Mouse (Mus musculus): ENCODE data around the gene Olfml1.

Gene Olfml1

GRCm38 (mm10) chr7:107594325-107594856 is 27.1 kb downstream of the Olfml1 start:
- ATAC-seq (ENCODE audit: insufficient number of reproducible peaks, low FRiP score, low TSS enrichment): peak; percentile 63; the same call in 1 of the 2 replicates

GRCm38 (mm10) chr7:107594857-107595402 is 27.7 kb downstream of the Olfml1 start, which contains the start of gene Ppfibp2:
Gene Ppfibp2, plus strand, starts transcription at chr7:107595207.
- ATAC-seq (ENCODE audit: insufficient number of reproducible peaks, low FRiP score, low TSS enrichment): peak; percentile 88

GRCm38 (mm10) chr7:107595426-107595825 is 28.2 kb downstream of the Olfml1 start:
- no peak for ATAC-seq (ENCODE audit: insufficient number of reproducible peaks, low FRiP score, low TSS enrichment)

GRCm38 (mm10) chr7:107596753-107597152 is 29.5 kb downstream of the Olfml1 start:
- ATAC-seq (ENCODE audit: insufficient number of reproducible peaks, low FRiP score, low TSS enrichment): no peak

GRCm38 (mm10) chr7:107597956-107598355 is 30.7 kb downstream of the Olfml1 start:
- ATAC-seq (ENCODE audit: insufficient number of reproducible peaks, low FRiP score, low TSS enrichment): no peak

GRCm38 (mm10) chr7:107600651-107601050 is 33.4 kb downstream of the Olfml1 start:
- no peak for ATAC-seq (ENCODE audit: insufficient number of reproducible peaks, low FRiP score, low TSS enrichment)

GRCm38 (mm10) chr7:107602505-107602904 is 35.3 kb downstream of the Olfml1 start:
- no peak for ATAC-seq (ENCODE audit: insufficient number of reproducible peaks, low FRiP score, low TSS enrichment)

- ATAC-seq (ENCODE audit: insufficient number of reproducible peaks, low FRiP score, low TSS enrichment): no peak
Measured at GRCm38 (mm10) chr7:107602913-107603312, 35.7 kb downstream of the Olfml1 start.

GRCm38 (mm10) chr7:107607766-107608165 is 40.5 kb downstream of the Olfml1 start:
- no peak for ATAC-seq (ENCODE audit: insufficient number of reproducible peaks, low FRiP score, low TSS enrichment)

GRCm38 (mm10) chr7:107609622-107610255 is 42.5 kb downstream of the Olfml1 start:
- ATAC-seq (ENCODE audit: insufficient number of reproducible peaks, low FRiP score, low TSS enrichment): no peak

- ATAC-seq (ENCODE audit: insufficient number of reproducible peaks, low FRiP score, low TSS enrichment): no peak
Measured at GRCm38 (mm10) chr7:107610880-107611279, 43.6 kb downstream of the Olfml1 start.

GRCm38 (mm10) chr7:107618028-107618992 is 51.1 kb downstream of the Olfml1 start:
- ATAC-seq (ENCODE audit: insufficient number of reproducible peaks, low FRiP score, low TSS enrichment): no peak

- no peak for ATAC-seq (ENCODE audit: insufficient number of reproducible peaks, low FRiP score, low TSS enrichment)
Measured at GRCm38 (mm10) chr7:107619225-107619624, 52.0 kb downstream of the Olfml1 start.

GRCm38 (mm10) chr7:107620137-107620536 is 52.9 kb downstream of the Olfml1 start:
- ATAC-seq (ENCODE audit: insufficient number of reproducible peaks, low FRiP score, low TSS enrichment): no peak

GRCm38 (mm10) chr7:107624432-107624831 is 57.2 kb downstream of the Olfml1 start:
- no peak for ATAC-seq (ENCODE audit: insufficient number of reproducible peaks, low FRiP score, low TSS enrichment)

- no peak for ATAC-seq (ENCODE audit: insufficient number of reproducible peaks, low FRiP score, low TSS enrichment)
Measured at GRCm38 (mm10) chr7:107625061-107625460, 57.8 kb downstream of the Olfml1 start, which contains the start of gene 5330417H12Rik. Gene 5330417H12Rik, minus strand, starts transcription at chr7:107625161.

GRCm38 (mm10) chr7:107625781-107626180 is 58.5 kb downstream of the Olfml1 start:
- ATAC-seq (ENCODE audit: insufficient number of reproducible peaks, low FRiP score, low TSS enrichment): no peak

- ATAC-seq (ENCODE audit: insufficient number of reproducible peaks, low FRiP score, low TSS enrichment): no peak
Measured at GRCm38 (mm10) chr7:107628383-107628782, 61.1 kb downstream of the Olfml1 start.

- no peak for ATAC-seq (ENCODE audit: insufficient number of reproducible peaks, low FRiP score, low TSS enrichment)
Measured at GRCm38 (mm10) chr7:107633201-107633600, 66.0 kb downstream of the Olfml1 start.

GRCm38 (mm10) chr7:107637398-107637797 is 70.2 kb downstream of the Olfml1 start:
- no peak for ATAC-seq (ENCODE audit: insufficient number of reproducible peaks, low FRiP score, low TSS enrichment)

GRCm38 (mm10) chr7:107638026-107638425 is 70.8 kb downstream of the Olfml1 start:
- no peak for ATAC-seq (ENCODE audit: insufficient number of reproducible peaks, low FRiP score, low TSS enrichment)
